Mouse (Mus musculus): Measurements from ENCODE around the gene Myo16. TPM values are rescaled to one million over a fixed set of nuclear protein-coding genes. Genes with fewer than 3 reads are reported as not detected.
A peak's percentile ranks its signal among the peaks of the same experiment; 100 is the strongest.

The Myo16 gene
- polyA plus RNA-seq, 1 experiment from 2014 or later, result 0.11 TPM

GRCm38 (mm10) chr8:10200042-10200441 lies 46.3 kb downstream of the Myo16 start:
- no peak overlapping the region for H3K4me2 ChIP-seq (ENCODE audit: low read depth, low read length)
- no peak overlapping the region for H3K4me3 ChIP-seq (ENCODE audit: low read length)
- no peaks in the 10 kb centered on the region for H3K9me3 ChIP-seq (ENCODE audit: control insufficient read depth, low read length)
- no peaks in the 10 kb centered on the region for H3K4me1 ChIP-seq (ENCODE audit: control insufficient read depth, insufficient read depth, low read length)
- no peak overlapping the region for H3K27ac ChIP-seq (ENCODE audit: low read length)
- H3K9ac ChIP-seq (ENCODE audit: low read depth, low read length), result no peak overlapping the region
- ATAC-seq, result no peak
- 68% methylated on average over 8 of the region's 8 CpGs for WGBS
- no peaks in the 10 kb centered on the region for H3K27me3 ChIP-seq (replicated peaks; ENCODE audit: control insufficient read depth, insufficient read depth, low read length)
- H3K36me3 ChIP-seq (ENCODE audit: control insufficient read depth, insufficient read depth, low read length), result no peaks in the 10 kb centered on the region

- no peaks in the 10 kb centered on the region for H3K36me3 ChIP-seq (ENCODE audit: control insufficient read depth, insufficient read depth, low read length)
- H3K27me3 ChIP-seq (replicated peaks; ENCODE audit: control insufficient read depth, insufficient read depth, low read length), result no peaks in the 10 kb centered on the region
- no peak overlapping the region for H3K4me2 ChIP-seq (ENCODE audit: low read depth, low read length)
- no peaks in the 10 kb centered on the region for H3K4me1 ChIP-seq (ENCODE audit: control insufficient read depth, insufficient read depth, low read length)
- ATAC-seq, result no peak
- H3K9ac ChIP-seq (ENCODE audit: low read depth, low read length), result no peak overlapping the region
- no peaks in the 10 kb centered on the region for H3K9me3 ChIP-seq (ENCODE audit: control insufficient read depth, low read length)
- WGBS, result 80% methylated on average over 3 of the region's 3 CpGs
- H3K27ac ChIP-seq (ENCODE audit: low read length), result no peak overlapping the region
- H3K4me3 ChIP-seq (ENCODE audit: low read length), result no peak overlapping the region
These were observed 61.3 kb downstream of the Myo16 start for GRCm38 (mm10) chr8:10215023-10215422.

DNA sequence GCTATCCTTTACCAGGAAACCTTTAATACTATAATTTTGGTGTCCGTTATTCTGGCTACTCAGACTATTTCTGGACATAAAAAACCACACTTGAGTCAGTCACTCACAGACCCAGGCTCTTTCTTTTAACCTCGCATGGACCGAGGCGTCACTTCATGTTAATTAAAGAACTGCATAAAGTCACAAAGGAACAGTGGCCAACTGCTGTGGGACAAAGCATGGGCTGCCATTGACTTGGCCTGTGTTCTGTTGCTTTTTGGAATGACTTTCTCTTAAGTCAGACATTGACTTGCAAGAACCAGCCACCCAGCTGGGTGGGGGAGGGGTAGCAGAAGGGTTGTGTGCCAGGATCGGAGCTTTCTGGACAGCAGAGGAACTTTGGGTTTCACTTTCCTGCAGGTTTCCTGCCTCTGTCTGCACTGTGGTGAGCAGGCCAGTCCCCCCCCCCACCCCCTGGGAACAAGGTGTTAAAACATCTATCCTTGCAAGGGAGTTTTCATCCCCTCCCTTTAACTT lies 66.1 kb downstream of the Myo16 start:
- WGBS, result 75% methylated on average over 5 of the region's 5 CpGs
- Histone ChIP-seq H3K36me3 (ENCODE audit: control insufficient read depth, insufficient read depth, low read length) (no peaks in the 10 kb centered on the region), H3K4me1 (ENCODE audit: control insufficient read depth, insufficient read depth, low read length) (peaks cover 3% of the 10 kb centered on the region; the same call in 1 of the 2 replicates), H3K27ac (ENCODE audit: low read length) (no peak overlapping the region), H3K27me3 (replicated peaks; ENCODE audit: control insufficient read depth, insufficient read depth, low read length) (no peaks in the 10 kb centered on the region), H3K9me3 (ENCODE audit: control insufficient read depth, low read length) (no peaks in the 10 kb centered on the region), H3K9ac (ENCODE audit: low read depth, low read length) (no peak overlapping the region), H3K4me3 (ENCODE audit: low read length) (no peak overlapping the region), H3K4me2 (ENCODE audit: low read depth, low read length) (no peak overlapping the region)
- no peak for ATAC-seq

- Histone ChIP-seq H3K36me3 (ENCODE audit: control insufficient read depth, insufficient read depth, low read length) (no peaks in the 10 kb centered on the region), H3K4me2 (ENCODE audit: low read depth, low read length) (no peak overlapping the region), H3K4me1 (ENCODE audit: control insufficient read depth, insufficient read depth, low read length) (peaks cover 3% of the 10 kb centered on the region; the same call in 1 of the 2 replicates), H3K27me3 (replicated peaks; ENCODE audit: control insufficient read depth, insufficient read depth, low read length) (no peaks in the 10 kb centered on the region), H3K27ac (ENCODE audit: low read length) (no peak overlapping the region), H3K9ac (ENCODE audit: low read depth, low read length) (no peak overlapping the region), H3K9me3 (ENCODE audit: control insufficient read depth, low read length) (no peaks in the 10 kb centered on the region), H3K4me3 (ENCODE audit: low read length) (no peak overlapping the region)
- ATAC-seq, result no peak
- WGBS, result 50% methylated on average over 2 of the region's 2 CpGs
These were observed 69.1 kb downstream of the Myo16 start for GRCm38 (mm10) chr8:10222770-10223169.

- H3K27ac ChIP-seq (ENCODE audit: low read length), result 0 out of 2 replicates have a peak overlapping the region, but pooled peaks have one; percentile 24
- H3K4me2 ChIP-seq (ENCODE audit: low read depth, low read length), result no peak overlapping the region
- H3K27me3 ChIP-seq (replicated peaks; ENCODE audit: control insufficient read depth, insufficient read depth, low read length), result no peaks in the 10 kb centered on the region
- H3K4me3 ChIP-seq (ENCODE audit: low read length), result no peak overlapping the region
- ATAC-seq, result no peak
- WGBS, result 21% methylated on average over 6 of the region's 6 CpGs
- H3K9me3 ChIP-seq (ENCODE audit: control insufficient read depth, low read length), result no peaks in the 10 kb centered on the region
- H3K9ac ChIP-seq (ENCODE audit: low read depth, low read length), result no peak overlapping the region
- peaks cover 3% of the 10 kb centered on the region; the same call in 1 of the 2 replicates for H3K4me1 ChIP-seq (ENCODE audit: control insufficient read depth, insufficient read depth, low read length)
- H3K36me3 ChIP-seq (ENCODE audit: control insufficient read depth, insufficient read depth, low read length), result no peaks in the 10 kb centered on the region
These were observed 70.0 kb downstream of the Myo16 start for GRCm38 (mm10) chr8:10223528-10224194.

- H3K27me3 ChIP-seq (replicated peaks; ENCODE audit: control insufficient read depth, insufficient read depth, low read length), result no peaks in the 10 kb centered on the region
- WGBS, result 49% methylated on average over 10 of the region's 10 CpGs
- H3K36me3 ChIP-seq (ENCODE audit: control insufficient read depth, insufficient read depth, low read length), result no peaks in the 10 kb centered on the region
- H3K4me2 ChIP-seq (ENCODE audit: low read depth, low read length), result no peak overlapping the region
- ATAC-seq, result peak; percentile 44; the same call in 1 of the 2 replicates
- H3K4me3 ChIP-seq (ENCODE audit: low read length), result no peak overlapping the region
- no peaks in the 10 kb centered on the region for H3K9me3 ChIP-seq (ENCODE audit: control insufficient read depth, low read length)
- no peak overlapping the region for H3K9ac ChIP-seq (ENCODE audit: low read depth, low read length)
- H3K4me1 ChIP-seq (ENCODE audit: control insufficient read depth, insufficient read depth, low read length), result peaks cover 3% of the 10 kb centered on the region; the same call in 1 of the 2 replicates
- no peak overlapping the region for H3K27ac ChIP-seq (ENCODE audit: low read length)
These were observed 70.7 kb downstream of the Myo16 start for GRCm38 (mm10) chr8:10224305-10224971.

GRCm38 (mm10) chr8:10225018-10225417 lies 71.3 kb downstream of the Myo16 start:
- Histone ChIP-seq H3K4me3 (ENCODE audit: low read length) (no peak overlapping the region), H3K4me2 (ENCODE audit: low read depth, low read length) (no peak overlapping the region), H3K27me3 (replicated peaks; ENCODE audit: control insufficient read depth, insufficient read depth, low read length) (no peaks in the 10 kb centered on the region), H3K27ac (ENCODE audit: low read length) (no peak overlapping the region), H3K36me3 (ENCODE audit: control insufficient read depth, insufficient read depth, low read length) (no peaks in the 10 kb centered on the region), H3K4me1 (ENCODE audit: control insufficient read depth, insufficient read depth, low read length) (peaks cover 3% of the 10 kb centered on the region; the same call in 1 of the 2 replicates), H3K9ac (ENCODE audit: low read depth, low read length) (no peak overlapping the region), H3K9me3 (ENCODE audit: control insufficient read depth, low read length) (no peaks in the 10 kb centered on the region)
- 74% methylated on average over 2 of the region's 2 CpGs for WGBS
- no peak for ATAC-seq

GRCm38 (mm10) chr8:10230746-10231369 lies 77.1 kb downstream of the Myo16 start:
- H3K36me3 ChIP-seq (ENCODE audit: control insufficient read depth, insufficient read depth, low read length), result no peaks in the 10 kb centered on the region
- H3K27ac ChIP-seq (ENCODE audit: low read length), result no peak overlapping the region
- no peak overlapping the region for H3K4me3 ChIP-seq (ENCODE audit: low read length)
- no peaks in the 10 kb centered on the region for H3K4me1 ChIP-seq (ENCODE audit: control insufficient read depth, insufficient read depth, low read length)
- no peaks in the 10 kb centered on the region for H3K27me3 ChIP-seq (replicated peaks; ENCODE audit: control insufficient read depth, insufficient read depth, low read length)
- no peak overlapping the region for H3K9ac ChIP-seq (ENCODE audit: low read depth, low read length)
- no peaks in the 10 kb centered on the region for H3K9me3 ChIP-seq (ENCODE audit: control insufficient read depth, low read length)
- 58% methylated on average over 8 of the region's 8 CpGs for WGBS
- no peak overlapping the region for H3K4me2 ChIP-seq (ENCODE audit: low read depth, low read length)
- no peak for ATAC-seq

DNA sequence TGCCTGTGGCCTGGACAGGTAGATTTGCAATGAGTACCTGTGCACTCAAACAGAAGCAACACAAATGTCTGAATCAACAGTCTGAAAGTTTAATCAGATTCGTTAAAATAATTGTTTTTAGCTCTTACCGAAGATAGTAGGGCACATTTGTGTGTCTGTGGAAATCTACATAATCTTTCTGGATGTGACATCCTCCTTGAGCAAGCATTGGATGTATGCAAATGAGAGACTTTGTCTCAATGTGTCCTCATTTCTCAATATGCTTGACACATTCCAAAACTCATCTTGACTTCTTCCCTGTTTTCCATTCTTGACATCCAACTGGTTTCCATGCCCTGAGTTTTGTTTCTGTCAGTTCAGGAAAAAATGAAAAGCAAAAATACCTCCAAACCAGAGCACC lies 80.8 kb downstream of the Myo16 start:
- ATAC-seq, result no peak
- no peak overlapping the region for H3K27ac ChIP-seq (ENCODE audit: low read length)
- no peaks in the 10 kb centered on the region for H3K9me3 ChIP-seq (ENCODE audit: control insufficient read depth, low read length)
- 89% methylated on average over 2 of the region's 2 CpGs for WGBS
- no peak overlapping the region for H3K9ac ChIP-seq (ENCODE audit: low read depth, low read length)
- no peaks in the 10 kb centered on the region for H3K36me3 ChIP-seq (ENCODE audit: control insufficient read depth, insufficient read depth, low read length)
- H3K4me1 ChIP-seq (ENCODE audit: control insufficient read depth, insufficient read depth, low read length), result no peaks in the 10 kb centered on the region
- H3K27me3 ChIP-seq (replicated peaks; ENCODE audit: control insufficient read depth, insufficient read depth, low read length), result no peaks in the 10 kb centered on the region
- H3K4me3 ChIP-seq (ENCODE audit: low read length), result no peak overlapping the region
- H3K4me2 ChIP-seq (ENCODE audit: low read depth, low read length), result no peak overlapping the region

Data from intestine, embryonic 16.5 days (tissue).